Mouse (Mus musculus) ES-CJ7 (cell line): ENCODE measurements around the gene Taf12.
"Not testable (repeated sequence)": the region's sequence is repeated elsewhere in the genome, so short reads cannot be mapped to it uniquely, and the experiment has no call there.

Experiments used
- DNase-seq: peaks from one replicate; pipeline ENCODE4 v3.0.0; 2011; ENCODE audit warnings: low read depth, low spot score

Gene Taf12

DNA sequence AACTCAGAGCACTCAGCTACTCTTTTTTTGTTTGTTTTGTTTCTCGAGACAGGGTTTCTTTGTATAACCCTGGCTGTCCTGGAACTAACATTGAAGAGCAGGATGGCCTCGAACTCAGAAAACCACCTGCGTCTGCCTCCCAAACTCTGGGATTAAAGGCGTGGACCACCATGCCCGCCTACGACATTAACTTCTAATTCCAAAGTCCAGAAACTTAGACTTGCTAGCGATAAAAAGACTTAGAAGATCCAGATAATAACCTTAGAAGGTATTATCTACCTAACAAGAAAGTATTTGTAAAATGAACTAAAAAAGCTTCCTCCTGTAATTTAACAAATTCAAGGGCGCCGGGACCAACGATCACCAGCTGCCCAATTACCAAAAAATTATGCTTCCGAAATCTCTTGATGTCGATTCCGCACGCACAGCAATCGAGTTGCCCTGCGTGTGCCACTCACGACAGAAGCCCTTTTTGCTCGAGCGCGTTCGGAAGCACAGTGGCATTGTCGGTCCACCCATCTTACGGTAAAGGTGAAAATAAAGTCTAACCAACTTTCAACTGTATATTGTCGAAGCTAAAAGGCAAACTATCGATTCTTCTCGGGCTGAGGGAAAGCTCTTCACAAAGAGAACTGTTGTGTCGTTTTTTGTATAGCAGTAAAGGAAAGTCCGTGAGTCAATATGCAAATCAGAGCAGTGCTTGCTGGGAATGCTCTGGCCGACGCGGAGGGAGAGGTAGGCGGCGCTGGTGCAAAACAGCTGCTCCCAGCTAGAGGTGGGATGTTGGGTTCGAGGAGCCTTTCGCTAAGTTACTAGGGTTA lies 4.2 kb upstream of the Taf12 start:
- peak; percentile 96 for DNase-seq

DNA sequence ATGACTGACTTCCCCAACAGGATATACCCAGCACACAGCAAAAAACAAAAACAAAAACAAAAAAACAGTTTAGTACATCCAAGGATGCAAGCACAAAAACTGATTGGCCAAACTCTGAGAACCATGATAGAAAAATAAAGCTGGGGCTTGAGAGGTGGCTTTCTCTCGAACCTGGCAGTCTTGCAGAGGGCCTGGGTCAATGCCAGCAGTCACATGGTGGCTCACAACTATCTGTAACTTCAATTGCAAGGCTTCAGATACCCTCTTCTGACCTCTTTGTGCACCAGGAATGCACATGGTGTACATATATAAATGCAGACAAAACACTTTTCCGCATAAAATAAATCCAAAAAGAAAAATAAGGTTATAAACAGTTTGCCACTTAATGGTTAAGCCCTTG lies 1.0 kb upstream of the Taf12 start:
- DNase-seq = no peak

DNA sequence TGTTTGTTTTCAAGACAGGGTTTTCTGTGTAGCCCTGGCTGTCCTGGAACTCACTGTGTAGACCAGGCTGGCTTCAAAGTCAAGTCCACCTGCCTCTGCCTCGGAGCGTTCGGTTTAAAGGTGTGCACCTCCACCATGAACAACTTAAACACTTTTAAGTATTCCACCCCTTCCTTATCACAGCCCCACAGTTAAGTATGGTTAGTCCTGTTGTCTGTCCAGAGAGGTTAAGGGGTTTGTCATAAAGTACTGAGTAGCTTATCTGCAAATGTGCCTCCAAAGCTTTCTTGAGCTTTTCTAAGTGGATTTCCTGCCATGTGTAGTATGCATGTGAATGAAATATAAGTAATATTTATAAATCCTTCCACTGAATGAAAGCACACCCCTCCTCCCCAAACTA lies 1.8 kb downstream of the Taf12 start:
- no peak for DNase-seq

DNA sequence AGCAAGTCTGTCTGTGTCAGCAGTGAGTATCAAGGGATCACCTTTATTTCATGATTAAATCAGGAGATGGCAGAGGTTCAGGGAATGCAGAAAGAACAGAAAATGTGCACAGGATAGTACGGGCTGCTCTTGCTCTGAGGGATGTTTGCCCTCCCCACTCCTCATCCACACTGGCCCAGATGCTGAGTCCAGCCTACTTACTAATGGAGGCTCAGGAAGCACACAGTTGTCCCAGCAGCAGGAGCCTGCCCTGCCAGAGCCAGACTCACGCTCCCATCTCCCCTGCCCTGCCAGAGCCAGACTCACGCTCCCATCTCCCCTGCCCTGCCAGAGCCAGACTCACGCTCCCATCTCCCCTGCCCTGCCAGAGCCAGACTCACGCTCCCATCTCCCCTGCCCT lies 14.7 kb downstream of the Taf12 start:
- not testable (repeated sequence) for DNase-seq

DNA sequence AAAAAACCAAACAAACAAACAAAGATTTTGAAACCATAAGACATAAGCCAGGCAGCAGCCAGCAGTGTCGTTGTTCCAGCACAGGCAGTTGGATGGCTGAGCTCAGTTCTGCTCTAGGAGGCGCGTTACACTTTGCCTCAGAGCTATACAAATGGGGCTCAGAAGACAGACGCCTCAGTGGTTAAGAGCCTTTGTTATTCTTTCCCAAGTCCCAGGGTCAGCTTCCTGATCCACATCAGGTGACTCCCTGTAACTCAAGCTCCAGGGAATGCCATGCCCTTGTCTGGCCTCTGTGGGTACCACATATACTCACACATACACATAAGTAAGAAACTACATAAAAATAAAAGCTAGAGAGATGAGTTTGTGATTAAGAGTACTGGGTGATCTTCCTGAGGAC lies 16.9 kb downstream of the Taf12 start:
- peak; percentile 60 for DNase-seq

DNA sequence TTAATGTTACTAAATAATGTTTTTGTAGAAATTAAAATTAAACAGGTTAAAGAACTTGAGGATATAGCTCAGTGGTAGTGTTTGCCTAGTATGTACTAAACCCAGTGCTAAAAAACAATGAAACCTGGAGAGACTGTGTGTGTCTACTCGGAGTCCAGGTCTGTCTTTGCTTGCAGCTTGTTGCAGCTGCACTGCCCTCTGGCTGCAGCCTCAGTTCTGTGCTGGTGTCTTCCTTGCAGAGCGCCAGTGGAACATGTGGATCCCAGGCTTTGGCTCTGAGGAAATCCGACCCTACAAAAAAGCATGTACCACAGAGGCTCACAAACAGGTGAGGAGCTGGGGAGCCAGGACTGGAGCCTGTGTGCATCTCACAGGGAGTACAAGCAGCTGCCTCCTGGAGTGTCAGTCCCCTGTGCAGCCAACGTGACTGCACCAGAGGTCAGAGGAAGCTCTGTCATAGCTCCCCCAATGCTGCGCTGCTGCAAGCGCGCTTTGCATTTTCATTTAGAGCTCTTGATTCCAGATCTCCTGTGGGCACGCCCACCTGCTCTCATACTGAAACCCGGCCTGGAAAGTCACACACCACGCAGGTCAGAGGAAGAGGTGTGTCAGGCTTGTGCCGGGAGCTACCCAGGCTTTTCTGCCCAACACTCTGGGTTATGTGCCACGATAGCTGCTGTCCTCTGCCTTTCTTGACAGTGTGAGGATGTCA lies 17.6 kb downstream of the Taf12 start:
- peak; percentile 70 for DNase-seq

DNA sequence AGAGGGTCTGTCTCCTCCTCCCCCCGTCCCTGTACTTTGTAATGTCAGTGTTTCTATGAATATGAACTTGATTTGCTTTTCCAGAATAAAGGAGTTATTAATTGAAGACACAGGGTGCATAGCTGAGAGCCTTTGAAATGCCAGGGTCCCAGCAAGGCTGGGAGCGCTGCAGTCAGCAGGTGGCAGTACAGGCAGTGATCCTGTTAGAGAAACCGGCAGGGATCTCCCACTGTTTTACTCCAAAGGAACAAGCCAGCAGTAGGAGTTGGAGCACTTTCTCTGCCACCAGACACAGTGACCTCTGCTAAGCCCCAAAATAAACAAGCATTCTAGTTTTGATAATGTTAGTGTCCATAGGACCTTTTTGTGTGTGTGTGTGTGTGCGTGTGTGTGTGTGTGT lies 18.8 kb downstream of the Taf12 start:
- no peak for DNase-seq

DNA sequence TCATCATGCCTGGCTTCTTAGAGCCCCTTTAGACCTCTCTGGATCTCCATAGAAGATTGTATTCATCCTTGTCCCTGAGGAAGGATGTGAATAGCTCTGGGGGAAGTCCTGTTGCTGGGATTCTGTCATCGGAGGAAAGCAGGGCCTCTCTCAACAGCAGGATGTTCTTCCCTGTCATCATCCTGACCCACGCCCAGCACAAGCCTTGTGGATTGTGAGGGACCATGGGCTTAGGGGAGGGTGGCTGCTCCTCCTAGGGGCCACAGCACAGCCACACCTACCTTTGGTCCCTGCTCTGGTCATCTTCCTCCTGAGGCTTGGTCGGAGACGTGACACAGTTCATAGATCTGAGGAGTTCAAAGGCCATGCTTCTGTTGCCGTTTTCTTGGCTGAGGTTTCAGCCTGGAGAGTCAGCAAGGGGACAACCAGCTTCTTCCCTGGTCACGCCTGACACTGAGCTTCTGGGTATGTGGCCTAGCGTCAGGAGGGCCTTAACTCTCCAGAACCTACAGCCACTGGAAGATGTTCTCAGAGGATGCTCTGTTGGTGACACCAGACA lies 19.6 kb downstream of the Taf12 start:
- no peak for DNase-seq

DNA sequence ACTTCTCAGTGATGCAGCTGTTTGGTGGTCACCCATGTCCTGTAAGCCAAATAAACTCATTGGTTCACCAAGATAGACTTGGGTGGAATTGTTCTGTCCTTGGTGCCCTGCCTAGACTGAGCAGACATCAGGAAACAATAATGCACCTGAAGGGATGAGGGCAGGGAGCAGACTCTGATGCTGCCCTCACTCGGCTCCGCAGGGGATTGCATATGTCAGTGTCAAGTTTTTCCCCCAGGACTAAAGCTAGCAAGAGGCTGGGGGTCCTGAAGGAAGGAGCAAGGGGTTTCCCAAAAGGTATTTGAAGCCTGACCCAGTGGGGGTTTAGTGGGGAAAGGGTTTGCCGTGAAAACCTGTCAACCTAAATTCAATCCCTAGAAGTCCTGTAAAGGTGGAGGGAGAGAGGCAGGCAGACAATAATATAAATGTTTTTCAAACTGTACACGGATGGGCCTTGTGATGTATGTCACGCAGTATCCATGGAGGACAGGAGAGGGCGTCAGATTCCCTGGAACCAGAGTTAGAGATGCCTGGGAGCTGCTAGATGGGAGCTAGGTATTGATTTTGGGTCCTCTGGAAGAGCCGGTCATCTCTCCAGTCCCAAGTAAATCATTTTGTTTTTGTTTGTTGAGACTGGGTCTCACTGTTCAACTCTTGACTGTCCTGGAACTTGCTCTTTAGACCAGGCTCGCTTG lies 21.7 kb downstream of the Taf12 start:
- peak; percentile 65 for DNase-seq

DNA sequence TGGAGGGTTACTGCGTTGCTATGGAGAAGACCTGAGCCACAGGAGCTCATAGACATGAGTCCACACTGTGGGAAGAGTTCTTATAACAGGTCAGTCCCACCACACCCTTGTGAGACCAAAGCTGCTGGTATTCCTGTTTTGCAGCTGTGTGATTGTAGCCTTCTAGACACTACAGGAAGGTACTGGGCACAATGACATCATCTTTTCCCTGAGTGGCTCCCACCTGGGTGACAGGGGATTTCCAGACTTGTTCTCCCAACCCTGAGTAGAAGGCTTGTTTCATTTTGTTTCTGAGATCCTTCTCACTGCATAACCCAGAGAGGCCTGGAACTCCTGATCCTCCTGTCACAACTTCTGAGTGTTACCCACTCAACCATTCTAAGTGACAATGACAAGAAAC lies 25.7 kb downstream of the Taf12 start:
- no peak for DNase-seq

DNA sequence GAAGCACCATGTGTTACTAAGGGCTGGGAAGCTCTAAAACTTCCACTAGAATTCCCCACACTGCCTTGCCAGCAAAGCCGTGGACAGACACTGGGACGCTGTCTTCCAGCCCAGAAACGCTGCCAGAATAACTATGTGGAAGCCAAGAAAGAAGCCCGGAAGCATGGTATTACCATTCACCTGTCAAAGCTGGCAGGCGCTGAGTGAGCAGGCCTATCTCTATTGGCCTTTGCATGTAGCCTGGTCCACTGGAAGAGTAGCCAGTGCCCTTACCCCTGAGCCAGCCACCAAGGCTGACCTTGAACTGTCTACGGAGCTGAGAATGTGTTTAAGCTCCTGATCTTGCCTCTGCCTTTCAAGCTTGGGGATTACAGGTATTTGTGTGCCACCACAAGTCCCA lies 27.3 kb downstream of the Taf12 start:
- DNase-seq = no peak

DNA sequence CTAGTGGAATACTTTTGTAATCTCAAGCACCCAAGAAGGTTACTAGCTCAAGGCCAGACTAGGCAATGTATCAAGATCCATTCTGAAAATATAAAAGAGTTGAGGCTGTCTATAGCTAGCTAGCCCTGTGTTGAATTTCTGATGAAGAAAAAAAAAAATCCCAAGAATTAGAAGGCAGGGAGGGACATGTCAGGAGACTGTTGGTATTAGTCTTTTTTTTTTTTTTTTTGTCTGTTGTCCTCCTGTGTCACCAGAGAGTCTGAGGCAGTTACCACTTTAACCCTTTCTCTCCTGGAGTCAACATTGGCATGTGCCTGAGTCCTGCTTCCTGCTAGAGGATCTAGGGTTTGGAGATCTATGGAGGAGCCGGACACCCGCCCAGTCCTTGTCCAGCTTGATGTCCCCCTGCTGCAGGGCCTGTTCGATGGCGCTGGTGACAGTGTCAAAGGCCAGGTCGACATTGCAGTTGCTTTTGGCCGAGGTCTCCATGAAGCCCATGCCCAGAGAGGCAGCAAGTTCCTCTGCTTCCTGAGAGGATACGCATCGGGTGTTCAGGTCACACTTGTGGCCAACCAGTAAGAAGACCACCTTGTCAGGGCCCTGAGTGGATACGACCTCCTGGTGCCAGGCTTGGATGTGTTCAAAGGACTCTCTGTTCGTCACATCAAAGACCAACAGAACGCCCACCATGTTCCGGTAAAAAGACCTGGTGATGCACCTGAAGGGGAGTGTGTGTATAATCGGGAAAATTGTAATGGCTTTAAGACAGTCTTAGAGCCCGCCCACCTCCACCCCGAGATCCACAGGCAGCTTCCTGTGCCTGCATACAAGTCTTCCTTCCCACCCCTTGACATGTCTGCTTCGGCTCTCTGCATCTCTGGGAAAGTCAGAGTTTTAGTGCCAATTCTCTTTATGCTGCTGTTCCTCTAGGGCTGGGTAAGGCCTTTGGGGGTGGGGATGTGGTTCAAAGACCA lies 28.1 kb downstream of the Taf12 start:
- DNase-seq = no peak

DNA sequence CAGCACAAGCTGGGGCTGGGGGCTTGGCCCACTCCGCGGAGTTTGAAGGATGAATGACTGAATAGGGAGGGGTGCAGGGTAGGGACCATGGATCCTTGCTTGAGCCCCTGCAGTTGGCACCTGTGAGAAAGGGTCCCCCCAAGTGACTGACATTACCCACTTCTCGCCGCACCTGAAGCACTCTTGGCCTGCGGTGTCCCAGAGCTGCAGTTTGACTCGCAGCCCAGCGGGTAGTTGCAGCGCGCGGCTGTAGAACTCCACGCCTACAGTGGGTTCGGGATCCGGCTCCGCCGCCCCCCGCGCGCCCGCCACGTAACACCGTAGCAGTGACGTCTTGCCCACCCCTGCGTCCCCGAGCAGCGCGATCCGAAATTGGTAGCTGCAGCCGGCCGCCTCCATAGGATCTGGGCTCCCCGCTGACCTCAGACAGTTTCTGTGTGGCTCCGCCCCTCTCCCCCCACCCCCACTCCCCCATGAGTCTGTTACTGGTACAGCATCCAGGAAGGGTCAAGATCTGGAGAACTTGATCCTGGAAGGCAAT lies 28.8 kb downstream of the Taf12 start, which contains the start of gene Rab42:
Rab42 (minus strand) TSS at position 447 of the 541 bp plus-strand sequence.
- peak; percentile 84 for DNase-seq

DNA sequence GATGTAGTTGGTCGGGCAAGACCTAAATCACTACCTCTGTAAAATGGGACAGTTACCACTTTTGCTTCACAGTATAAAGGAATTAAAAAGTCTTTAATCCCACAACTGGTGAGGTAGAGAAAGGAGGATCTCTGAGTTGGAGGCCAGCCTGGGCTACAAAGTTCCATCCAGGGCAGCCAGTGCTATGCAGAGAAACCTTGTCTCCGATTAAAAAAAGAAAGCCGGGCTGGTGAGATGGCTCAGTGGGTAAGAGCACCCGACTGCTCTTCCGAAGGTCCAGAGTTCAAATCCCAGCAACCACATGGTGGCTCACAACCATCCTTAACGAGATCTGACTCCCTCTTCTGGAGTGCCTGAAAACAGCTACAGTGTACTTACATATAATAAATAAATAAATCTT lies 29.3 kb downstream of the Taf12 start:
- not testable (repeated sequence) for DNase-seq

DNA sequence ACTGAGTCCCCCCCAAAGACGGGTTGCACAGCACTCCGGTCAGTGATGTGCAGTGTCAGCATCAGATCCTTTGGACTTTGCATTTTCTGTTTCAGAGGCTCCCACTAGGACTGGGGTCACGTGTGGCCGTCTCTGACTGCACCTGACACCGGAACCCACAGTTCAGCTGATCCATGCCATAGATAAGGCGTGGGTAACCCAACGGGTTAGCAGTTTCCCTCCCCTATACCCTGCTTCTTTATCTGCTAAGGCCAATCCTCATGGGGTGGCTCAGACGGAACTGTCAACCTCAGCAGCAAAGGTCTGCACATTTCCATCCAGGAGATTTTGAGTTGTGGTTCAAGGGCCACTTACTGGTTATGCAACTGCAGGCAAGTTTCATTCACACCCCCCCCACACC lies 31.1 kb downstream of the Taf12 start:
- DNase-seq = no peak

DNA sequence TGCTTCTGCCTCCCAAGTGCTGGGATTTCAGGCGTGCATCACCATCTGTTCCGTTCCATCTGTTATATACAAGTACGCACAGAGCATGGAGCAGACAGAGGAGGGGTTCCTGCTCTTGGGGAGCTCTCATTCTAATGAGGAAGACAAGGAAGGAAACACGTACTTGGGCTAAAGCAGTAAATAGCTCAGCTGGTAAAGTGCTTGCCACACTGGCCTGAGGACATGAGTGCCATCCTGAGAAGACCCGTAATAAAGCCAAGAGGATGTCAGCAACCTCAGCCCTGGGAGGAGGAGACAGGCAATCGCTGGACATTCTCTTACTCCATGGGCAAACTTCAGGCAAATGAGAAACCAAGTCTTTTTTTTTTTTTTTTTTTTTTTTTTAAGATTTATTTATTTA lies 31.8 kb downstream of the Taf12 start:
- DNase-seq = no peak

DNA sequence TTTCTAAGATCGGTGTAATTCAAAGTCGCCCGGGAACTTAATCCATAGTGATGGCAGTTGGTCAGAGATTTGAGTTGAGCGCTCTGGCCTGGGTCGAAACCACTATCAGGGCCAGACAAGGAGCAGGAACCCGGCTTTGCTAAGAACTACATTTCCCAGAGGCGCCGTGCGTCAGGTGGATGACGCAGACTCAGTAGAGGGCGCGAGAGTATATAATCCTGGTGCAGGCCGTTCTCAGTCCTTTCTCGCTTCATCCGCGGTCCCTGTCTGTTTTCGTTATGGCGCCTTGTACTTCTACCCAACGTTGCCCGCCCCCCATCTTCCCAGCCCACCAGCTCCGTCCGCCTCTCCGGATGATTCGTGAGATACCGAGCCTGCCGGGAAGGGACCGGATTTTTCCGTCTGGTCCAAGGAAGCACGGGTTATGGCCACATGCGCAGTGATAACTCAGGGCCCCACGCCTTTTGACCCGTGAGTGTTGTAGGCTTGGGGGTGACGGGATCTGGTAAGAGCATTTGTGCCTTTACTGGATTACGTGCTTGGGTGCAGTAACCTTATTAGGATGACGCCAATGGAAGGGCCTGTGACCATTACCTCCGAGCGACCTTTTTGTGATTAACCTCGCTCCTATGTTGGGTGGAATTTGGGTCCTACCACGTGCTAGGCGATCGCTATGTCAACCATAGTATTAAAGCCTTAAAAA lies 34.4 kb downstream of the Taf12 start:
- peak; percentile 94 for DNase-seq

DNA sequence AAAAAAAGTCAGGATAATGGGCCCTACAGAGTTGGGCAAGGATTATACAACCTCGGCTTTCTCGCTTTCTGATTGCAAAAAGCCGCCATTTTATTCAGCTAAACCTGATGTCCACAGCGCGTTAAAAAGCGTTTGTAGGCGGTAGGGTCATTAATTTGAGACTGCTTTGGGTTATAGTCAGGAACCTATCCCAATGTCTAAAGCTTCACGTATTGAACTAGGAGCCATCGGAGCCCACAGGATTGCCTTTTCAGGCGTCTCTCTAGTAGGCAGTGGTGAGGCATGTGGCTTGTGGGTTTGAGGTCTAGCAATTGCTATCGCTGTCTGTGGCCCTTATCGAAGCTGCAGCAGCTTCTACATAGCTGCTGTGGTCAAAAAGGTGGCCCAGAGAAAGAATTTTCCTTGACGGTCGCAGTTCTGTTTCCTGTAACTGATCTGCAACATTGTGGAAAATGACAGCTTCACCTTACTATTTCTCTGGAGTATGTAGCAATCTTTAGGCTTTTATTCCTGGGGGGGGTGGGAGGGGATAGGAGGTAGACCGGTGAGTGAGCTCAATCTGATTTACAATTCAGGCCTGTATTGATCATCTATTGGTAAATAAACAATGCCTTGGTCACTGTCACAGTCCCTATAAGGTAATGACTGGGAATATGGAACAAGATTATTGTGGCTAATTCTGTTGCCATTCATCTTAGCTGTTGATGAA lies 35.1 kb downstream of the Taf12 start:
- DNase-seq = no peak

DNA sequence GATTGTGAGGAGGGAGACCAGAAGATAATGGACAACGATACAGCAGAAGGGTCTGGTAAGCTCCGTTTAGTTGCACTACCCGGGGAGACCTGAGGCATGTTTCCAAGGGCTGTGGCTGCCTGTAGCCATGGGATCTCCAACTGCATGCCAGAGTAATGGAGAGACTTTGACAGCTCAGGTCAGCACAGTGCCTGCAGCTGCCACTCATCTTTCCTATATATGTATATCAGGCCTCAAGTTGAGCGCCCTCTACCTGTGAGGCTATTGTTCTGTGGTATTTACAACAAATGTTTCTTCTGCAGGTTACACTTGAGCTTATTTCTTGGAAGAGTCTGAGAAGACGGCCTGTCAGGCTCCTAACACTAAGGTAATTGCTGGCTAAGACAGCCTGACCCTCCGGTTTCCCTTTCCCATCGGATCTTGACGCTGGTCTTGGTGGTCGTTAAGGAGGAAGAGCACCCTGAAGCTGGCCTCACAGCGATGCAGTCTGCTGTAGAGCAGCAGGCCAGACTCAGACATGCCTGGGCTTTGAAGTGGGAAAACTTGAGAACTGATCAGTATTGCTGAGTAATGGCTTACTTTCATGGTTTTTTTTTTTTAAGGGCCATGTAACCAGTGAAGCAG lies 35.8 kb downstream of the Taf12 start:
- peak; percentile 77 for DNase-seq
